Mouse (Mus musculus) CH12.LX (cell line): ENCODE measurements at regions not wholly inside any gene's neighbourhood (a gene's known extent, or its start where the extent isn't known, plus 50 kb on each side); places are given as distances from the start of the nearest gene placed in this dataset.

ENCODE experiments used
- DNase-seq: peaks from one replicate; pipeline ENCODE4 v3.0.0-alpha.2; 2013; ENCODE audit errors: extremely low read depth
- H3K27ac ChIP-seq: 2 replicates; pipeline ENCODE4 v1.5.1; 2012; ENCODE audit warnings: low read depth, mild to moderate bottlenecking, control low read depth, moderate library complexity; ENCODE audit not compliant: insufficient read depth
- H3K27me3 ChIP-seq: replicated peaks from 2 replicates; pipeline ENCODE3; 2012; ENCODE audit warnings: inconsistent platforms
- H3K36me3 ChIP-seq, 2 experiments: replicated peaks in 1 of 2; 2 replicates each; pipeline versions ENCODE3 to v1.6.1; 2012; ENCODE audit warnings: inconsistent platforms in 1 of 2, low read length in 1 of 2, mild to moderate bottlenecking in 1 of 2, mixed read lengths in 1 of 2, moderate library complexity in 1 of 2; ENCODE audit not compliant: control insufficient read depth in 1 of 2, insufficient read depth in 1 of 2
- H3K4me1 ChIP-seq, 2 experiments: 2 replicates each; pipeline ENCODE4 v1.6.1; 2012; ENCODE audit warnings: inconsistent platforms in 1 of 2, moderate library complexity in 1 of 2; ENCODE audit not compliant: insufficient read depth in 2 of 2, control insufficient read depth in 1 of 2
- H3K4me2 ChIP-seq: 2 replicates; pipeline ENCODE4 v1.6.1; 2012; ENCODE audit warnings: low read depth, mild to moderate bottlenecking, control low read depth; ENCODE audit not compliant: poor library complexity, insufficient read depth, severe bottlenecking
- H3K4me3 ChIP-seq, 3 experiments: fragments of 150-350 bp in 1 of 3; sonication (generic) in 1 of 3; replicated peaks in 1 of 3; 2 replicates each; pipeline versions ENCODE3 to v1.5.1; 2011 to 2012; ENCODE audit warnings: low read depth in 2 of 3, low read length in 2 of 3, mild to moderate bottlenecking in 2 of 3, moderate library complexity in 2 of 3, control low read depth in 1 of 3, improper control_type of control experiment in 1 of 3, inconsistent platforms in 1 of 3, mixed read lengths in 1 of 3; ENCODE audit not compliant: poor library complexity in 1 of 3
- H3K79me2 ChIP-seq: replicated peaks from 2 replicates; pipeline ENCODE4 v1.6.1; 2012; ENCODE audit warnings: mild to moderate bottlenecking, moderate library complexity; ENCODE audit not compliant: control insufficient read depth, poor library complexity, insufficient read depth, severe bottlenecking; ENCODE audit errors: extremely low read depth
- H3K9ac ChIP-seq: 2 replicates; pipeline ENCODE4 v1.6.1; 2012; ENCODE audit warnings: low read depth, mild to moderate bottlenecking, control low read depth, moderate library complexity; ENCODE audit not compliant: insufficient read depth
- H3K9me3 ChIP-seq: replicated peaks from 2 replicates; pipeline ENCODE3; 2012; ENCODE audit warnings: low read length, inconsistent platforms, mixed read lengths
- BHLHE40 ChIP-seq: IDR thresholded peaks from 2 replicates; pipeline ENCODE4 v1.6.1; 2011; ENCODE audit warnings: mild to moderate bottlenecking, low read depth, low read length, improper control_type of control experiment
- CTCF ChIP-seq, 2 experiments: IDR thresholded peaks in 1 of 2; conservative IDR thresholded peaks in 1 of 2; 2 replicates each; pipeline ENCODE4 v1.5.1; 2011 to 2012; ENCODE audit warnings: low read depth in 2 of 2, low read length in 2 of 2, improper control_type of control experiment in 1 of 2, inconsistent platforms in 1 of 2, mild to moderate bottlenecking in 1 of 2, moderate library complexity in 1 of 2
- E2F4 ChIP-seq: IDR thresholded peaks from 2 replicates; pipeline ENCODE4 v1.6.1; 2011; ENCODE audit warnings: low read depth, low read length, improper control_type of control experiment; ENCODE audit not compliant: insufficient replicate concordance
- ELF1 ChIP-seq: IDR thresholded peaks from 2 replicates; pipeline ENCODE4 v1.6.1; 2014; ENCODE audit warnings: low read depth, mild to moderate bottlenecking, inconsistent platforms, low read length, improper control_type of control experiment
- EP300 ChIP-seq: IDR thresholded peaks from 2 replicates; pipeline ENCODE4 v1.6.1; 2011; ENCODE audit warnings: low read length, improper control_type of control experiment
- GABPA ChIP-seq: IDR thresholded peaks from 2 replicates; pipeline ENCODE4 v1.6.1; 2012; ENCODE audit warnings: low read depth, low read length, improper control_type of control experiment, inconsistent platforms; ENCODE audit not compliant: insufficient replicate concordance
- IRF4 ChIP-seq: IDR thresholded peaks from 2 replicates; pipeline ENCODE4 v1.6.1; 2014; ENCODE audit warnings: low read depth, mild to moderate bottlenecking, inconsistent platforms, low read length, improper control_type of control experiment
- JUN ChIP-seq: IDR thresholded peaks from 2 replicates; pipeline ENCODE4 v1.6.1; 2011; ENCODE audit warnings: low read depth, mild to moderate bottlenecking, low read length, improper control_type of control experiment, moderate library complexity; ENCODE audit not compliant: insufficient read depth
- KAT2A ChIP-seq: IDR thresholded peaks from 2 replicates; pipeline ENCODE4 v1.6.1; 2012; ENCODE audit warnings: low read length, improper control_type of control experiment, inconsistent platforms; ENCODE audit not compliant: insufficient replicate concordance
- MAX ChIP-seq: IDR thresholded peaks from 2 replicates; pipeline ENCODE4 v1.6.1; 2011; ENCODE audit warnings: low read length, improper control_type of control experiment
- MAZ ChIP-seq: IDR thresholded peaks from 2 replicates; pipeline ENCODE4 v1.6.1; 2012; ENCODE audit warnings: low read depth, mild to moderate bottlenecking, inconsistent platforms, low read length, improper control_type of control experiment, moderate library complexity
- MXI1 ChIP-seq: IDR thresholded peaks from 2 replicates; pipeline ENCODE4 v1.6.1; 2011; ENCODE audit warnings: mild to moderate bottlenecking, low read depth, low read length, improper control_type of control experiment
- MYC ChIP-seq: IDR thresholded peaks from 2 replicates; pipeline ENCODE4 v1.6.1; 2011; ENCODE audit warnings: low read depth, mild to moderate bottlenecking, improper control_type of control experiment, low read length
- NELFE ChIP-seq: IDR thresholded peaks from 2 replicates; pipeline ENCODE4 v1.6.1; 2011; ENCODE audit warnings: low read depth, low read length, improper control_type of control experiment
- NRF1 ChIP-seq: IDR thresholded peaks from 2 replicates; pipeline ENCODE4 v1.6.1; 2014; ENCODE audit warnings: low read depth, mild to moderate bottlenecking, inconsistent platforms, low read length, improper control_type of control experiment, moderate library complexity
- POLR2A ChIP-seq: IDR thresholded peaks from 2 replicates; pipeline ENCODE4 v1.6.1; 2011; ENCODE audit warnings: low read depth, mild to moderate bottlenecking, improper control_type of control experiment, low read length
- POLR2AphosphoS2 ChIP-seq: IDR thresholded peaks from 2 replicates; pipeline ENCODE4 v1.6.1; 2011; ENCODE audit warnings: low read depth, low read length, improper control_type of control experiment
- RAD21 ChIP-seq: IDR thresholded peaks from 2 replicates; pipeline ENCODE4 v1.6.1; 2011; ENCODE audit warnings: low read depth, mild to moderate bottlenecking, low read length, improper control_type of control experiment, moderate library complexity
- SIN3A ChIP-seq: IDR thresholded peaks from 2 replicates; pipeline ENCODE4 v1.6.1; 2012; ENCODE audit warnings: low read length, improper control_type of control experiment, inconsistent platforms
- SMC3 ChIP-seq: IDR thresholded peaks from 2 replicates; pipeline ENCODE4 v1.6.1; 2011; ENCODE audit warnings: low read depth, low read length, improper control_type of control experiment
- TBP ChIP-seq: conservative IDR thresholded peaks from 2 replicates; pipeline ENCODE4 v1.6.1; 2011; ENCODE audit warnings: low read depth, low read length, improper control_type of control experiment
- TCF12 ChIP-seq: IDR thresholded peaks from 2 replicates; pipeline ENCODE4 v1.6.1; 2014; ENCODE audit warnings: low read depth, mild to moderate bottlenecking, inconsistent platforms, low read length, improper control_type of control experiment
- UBTF ChIP-seq: IDR thresholded peaks from 2 replicates; pipeline ENCODE4 v1.6.1; 2012; ENCODE audit warnings: low read depth, mild to moderate bottlenecking, inconsistent platforms, low read length, improper control_type of control experiment, moderate library complexity
- USF1 ChIP-seq: IDR thresholded peaks from 2 replicates; pipeline ENCODE4 v1.6.1; 2014; ENCODE audit warnings: low read depth, mild to moderate bottlenecking, inconsistent platforms, low read length, improper control_type of control experiment
- USF2 ChIP-seq: conservative IDR thresholded peaks from 2 replicates; pipeline ENCODE4 v1.6.1; 2011; ENCODE audit warnings: low read depth, low read length, improper control_type of control experiment
- ZC3H11A ChIP-seq: IDR thresholded peaks from 2 replicates; pipeline ENCODE4 v1.6.1; 2012; ENCODE audit warnings: low read depth, mild to moderate bottlenecking, inconsistent platforms, low read length, improper control_type of control experiment
- ZKSCAN1 ChIP-seq: IDR thresholded peaks from 2 replicates; pipeline ENCODE4 v1.6.1; 2012; ENCODE audit warnings: low read depth, inconsistent platforms, low read length, improper control_type of control experiment, borderline replicate concordance
- ZNF384 ChIP-seq: IDR thresholded peaks from 2 replicates; pipeline ENCODE4 v1.6.1; 2012; ENCODE audit warnings: low read depth, low read length, improper control_type of control experiment, inconsistent platforms
- dilution Hi-C: fragments of 300-500 bp; cut with MboI; formaldehyde crosslinking; loops from 2 replicates; pipeline ENCODE4 v1.14.3; 2020; ENCODE audit warnings: low sequenced_read_pairs; ENCODE audit not compliant: extremely low pct_unique_long_range_greater_than_20kb, extremely low pct_ligation_motif_present
- in situ Hi-C: fragments of 300-500 bp; cut with MboI; formaldehyde crosslinking; loops from 3 replicates; pipeline ENCODE4 v1.14.3; 2019; ENCODE audit warnings: low sequenced_read_pairs, low pct_ligation_motif_present, low pct_unique_long_range_greater_than_20kb, mixed read lengths

DNA sequence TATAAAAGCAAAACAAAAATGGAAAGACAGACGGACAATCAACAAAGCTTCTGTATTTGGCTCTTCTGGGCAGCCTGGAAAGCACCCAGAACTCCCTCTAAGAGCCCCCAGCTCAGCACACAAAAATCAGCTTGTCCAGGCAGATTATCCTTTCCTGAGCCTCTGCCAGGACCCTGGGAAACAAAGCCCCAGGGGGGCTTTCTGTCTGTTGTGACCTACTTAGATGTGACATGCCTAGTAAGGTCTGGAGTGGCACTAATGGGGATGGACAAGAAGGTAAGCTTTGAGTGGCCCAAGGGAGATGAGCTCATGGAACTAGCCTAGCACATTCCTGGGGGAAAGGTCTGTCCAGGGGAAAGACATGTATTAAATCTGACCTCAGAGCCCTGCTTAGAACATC lies 160.5 kb upstream of the Srrm4 start:
- dilution Hi-C loops, result no loop called here
- Histone ChIP-seq H3K4me1 (no peaks in the 10 kb centered on the region), H3K36me3 (no peaks in the 10 kb centered on the region), H3K27ac (no peak overlapping the region), H3K4me2 (no peak overlapping the region), H3K79me2 (no peaks in the 10 kb centered on the region)
- no peak for TF ChIP-seq USF2
- no peak for TF ChIP-seq E2F4
- no peak for TF ChIP-seq ELF1
- TF ChIP-seq USF1, result no peak
- TF ChIP-seq MAX, result no peak
- no peak for TF ChIP-seq GABPA
- no peak for TF ChIP-seq BHLHE40
- TF ChIP-seq TCF12, result no peak
- no peak for TF ChIP-seq MYC
- no peak for TF ChIP-seq SMC3
- no peak for TF ChIP-seq POLR2AphosphoS2
- no peak for TF ChIP-seq RAD21
- TF ChIP-seq NELFE, result no peak
- no peak for TF ChIP-seq MXI1
- no peak for TF ChIP-seq IRF4
- TF ChIP-seq TBP, result no peak
- no peak for TF ChIP-seq NRF1
- TF ChIP-seq, all 38 proteins: peak for 0
- Histone ChIP-seq H3K27me3 (no peaks in the 10 kb centered on the region), H3K9ac (no peak overlapping the region), H3K9me3 (peaks cover 65% of the 10 kb centered on the region), H3K4me3 (no peak overlapping the region)
- in situ Hi-C loops, result no loop called here
- DNase-seq, result no peak

- Histone ChIP-seq H3K9ac (no peak overlapping the region), H3K27ac (no peak overlapping the region), H3K36me3 (no peaks in the 10 kb centered on the region), H3K27me3 (no peaks in the 10 kb centered on the region), H3K4me1 (no peaks in the 10 kb centered on the region), H3K4me2 (no peak overlapping the region), H3K9me3 (peaks cover 76% of the 10 kb centered on the region), H3K4me3 (no peak overlapping the region), H3K79me2 (no peaks in the 10 kb centered on the region)
- TF ChIP-seq CTCF (conservative IDR thresholded peaks at IDR 0.05 in 1 of 2, IDR thresholded peaks at IDR 0.05 in 1 of 2; ENCODE audit: low read depth in 2 of 2, low read length in 2 of 2), result no peak
- in situ Hi-C loops (no loop called here), dilution Hi-C loops (no loop called here)
- no peak for DNase-seq
Observed at GRCm38 (mm10) chr5:116745776-116746175, 154.2 kb upstream of the Srrm4 start.

- TF ChIP-seq CTCF (conservative IDR thresholded peaks at IDR 0.05 in 1 of 2, IDR thresholded peaks at IDR 0.05 in 1 of 2; ENCODE audit: low read depth in 2 of 2, low read length in 2 of 2), result no peak
- no peak for TF ChIP-seq KAT2A
- TF ChIP-seq MAZ, result no peak
- TF ChIP-seq E2F4, result no peak
- TF ChIP-seq RAD21, result no peak
- no peak for TF ChIP-seq ZC3H11A
- TF ChIP-seq NRF1, result no peak
- TF ChIP-seq USF1, result no peak
- no peak for TF ChIP-seq MAX
- TF ChIP-seq MXI1, result no peak
- TF ChIP-seq UBTF, result no peak
- TF ChIP-seq GABPA, result no peak
- TF ChIP-seq SIN3A, result no peak
- TF ChIP-seq ZKSCAN1, result no peak
- no peak for TF ChIP-seq EP300
- TF ChIP-seq POLR2A, result no peak
- TF ChIP-seq ZNF384, result no peak
- no peak for TF ChIP-seq IRF4
- no peak for TF ChIP-seq JUN
- in situ Hi-C loops, result no loop called here
Observed at GRCm38 (mm10) chr5:116744389-116744788, 152.8 kb upstream of the Srrm4 start.

More at GRCm38 (mm10) chr5:116744389-116744788, 152.8 kb upstream of the Srrm4 start:
- Histone ChIP-seq H3K4me2 (no peak overlapping the region), H3K36me3 (no peaks in the 10 kb centered on the region), H3K9me3 (peaks cover 77% of the 10 kb centered on the region), H3K27me3 (no peaks in the 10 kb centered on the region), H3K4me1 (no peaks in the 10 kb centered on the region), H3K4me3 (no peak overlapping the region), H3K27ac (no peak overlapping the region), H3K9ac (no peak overlapping the region), H3K79me2 (no peaks in the 10 kb centered on the region)
- DNase-seq, result no peak
- dilution Hi-C loops, result no loop called here
